Mouse (Mus musculus): ENCODE measurements at regions not wholly inside any gene's neighbourhood (a gene's known extent, or its start where the extent isn't known, plus 50 kb on each side); places are given as distances from the start of the nearest gene placed in this dataset.

DNA sequence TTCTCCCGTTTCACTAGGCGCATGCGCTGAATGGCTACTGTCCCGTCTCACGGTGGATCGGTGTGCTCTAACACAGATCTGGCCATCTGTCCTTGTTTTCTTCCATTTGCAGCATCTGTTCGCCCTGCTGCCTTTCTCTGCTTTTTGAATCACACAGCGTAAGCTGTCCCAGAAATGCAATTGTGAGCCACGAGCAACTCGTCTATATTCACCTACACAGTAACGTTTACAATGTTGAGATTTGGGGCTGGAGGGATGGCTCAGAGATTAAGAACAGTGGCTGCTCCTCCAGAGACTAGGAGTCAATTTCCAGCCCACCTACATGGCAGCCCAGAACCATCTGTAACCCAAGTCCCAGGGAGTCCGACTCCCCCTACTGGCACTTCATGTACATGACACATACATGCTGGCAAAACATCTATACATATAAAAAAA is 72.2 kb upstream of the Cnot2 start:
- TF ChIP-seq CTCF (IDR thresholded peaks at IDR 0.05; ENCODE audit: low read depth, low read length) (no peak), GATA1 (IDR thresholded peaks at IDR 0.05; ENCODE audit: borderline replicate concordance, low read length) (no peak), POLR2AphosphoS5 (IDR thresholded peaks at IDR 0.05; ENCODE audit: insufficient replicate concordance, low read depth, low read length) (no peak), TAL1 (conservative IDR thresholded peaks at IDR 0.05; ENCODE audit: low read depth, low read length) (no peak)
